Mouse (Mus musculus) megakaryocyte, adult 5-6 weeks (primary cell): ENCODE data around the gene Gm13287. TPM values are rescaled to one million over a fixed set of nuclear protein-coding genes. Genes with fewer than 3 reads are reported as not detected.
A peak's percentile ranks its signal among the peaks of the same experiment; 100 is the strongest.
"Not testable (repeated sequence)": the region's sequence is repeated elsewhere in the genome, so short reads cannot be mapped to it uniquely, and the experiment has no call there.

Experiments
- ATAC-seq: 2 replicates; pipeline ENCODE4 v1.8.0; 2016; ENCODE audit warnings: mild to moderate bottlenecking, inconsistent platforms; ENCODE audit not compliant: poor library complexity, severe bottlenecking
- total RNA-seq, 2 experiments: library from RNA; stranded (forward) in 1 of 2; stranded (reverse) in 1 of 2; fragments of 153-499, 151-499 nt in 1 of 2; fragments of 221-1000, 200-1000 nt in 1 of 2; gene quantifications; 2 replicates each; pipeline versions ENCODE4 v1.2.3 to v1.2.4; 2015 to 2017

Gm13287 gene
- total RNA-seq, 2 experiments from 2014 or later = not detected

DNA sequence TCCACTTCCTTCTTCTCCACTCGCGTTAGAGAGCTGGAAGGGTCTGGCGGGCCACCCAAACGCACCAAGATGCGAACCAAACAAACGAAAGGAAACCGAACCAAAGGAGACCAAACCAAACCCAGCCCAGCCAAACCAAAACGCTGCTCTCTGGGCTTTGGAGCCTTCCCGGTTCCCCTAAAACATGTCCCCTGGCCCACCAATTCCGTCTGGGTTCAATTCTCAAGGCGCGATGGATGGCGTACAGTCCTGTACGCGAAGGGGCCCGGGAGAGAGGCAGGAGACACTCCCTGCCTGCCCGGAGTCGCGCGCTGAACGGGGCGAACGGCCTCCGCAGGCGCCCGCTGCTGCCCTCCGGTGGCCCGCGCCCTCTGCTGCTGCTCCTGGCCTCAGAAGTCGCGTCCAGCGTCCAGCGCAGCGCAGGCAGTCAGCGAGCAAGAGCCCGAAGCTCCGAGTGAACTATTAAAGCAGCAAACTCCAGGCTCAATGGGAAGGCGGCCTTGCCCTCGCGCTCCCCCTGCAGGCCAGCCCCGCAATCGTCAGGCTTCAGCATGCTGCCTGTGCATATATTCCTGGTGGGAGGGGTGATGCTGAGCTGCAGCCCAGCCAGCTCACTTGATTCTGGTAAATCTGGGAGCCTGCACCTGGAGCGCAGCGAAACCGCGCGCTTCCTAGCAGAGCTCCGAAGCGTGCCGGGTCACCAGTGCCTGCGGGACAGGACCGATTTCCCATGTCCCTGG, 8.9 kb upstream of the Gm13287 start, which contains the start of gene Gm13275:
Gene Gm13275, plus strand, starts transcription at position 552 of the 740 bp plus-strand sequence.
- ATAC-seq = not testable (repeated sequence)

DNA sequence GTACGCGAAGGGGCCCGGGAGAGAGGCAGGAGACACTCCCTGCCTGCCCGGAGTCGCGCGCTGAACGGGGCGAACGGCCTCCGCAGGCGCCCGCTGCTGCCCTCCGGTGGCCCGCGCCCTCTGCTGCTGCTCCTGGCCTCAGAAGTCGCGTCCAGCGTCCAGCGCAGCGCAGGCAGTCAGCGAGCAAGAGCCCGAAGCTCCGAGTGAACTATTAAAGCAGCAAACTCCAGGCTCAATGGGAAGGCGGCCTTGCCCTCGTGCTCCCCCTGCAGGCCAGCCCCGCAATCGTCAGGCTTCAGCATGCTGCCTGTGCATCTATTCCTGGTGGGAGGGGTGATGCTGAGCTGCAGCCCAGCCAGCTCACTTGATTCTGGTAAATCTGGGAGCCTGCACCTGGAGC, 6.0 kb upstream of the Gm13287 start, which contains the start of gene Gm13279:
Gene Gm13279, plus strand, starts transcription at position 301 of the 400 bp plus-strand sequence.
- ATAC-seq = not testable (repeated sequence)

DNA sequence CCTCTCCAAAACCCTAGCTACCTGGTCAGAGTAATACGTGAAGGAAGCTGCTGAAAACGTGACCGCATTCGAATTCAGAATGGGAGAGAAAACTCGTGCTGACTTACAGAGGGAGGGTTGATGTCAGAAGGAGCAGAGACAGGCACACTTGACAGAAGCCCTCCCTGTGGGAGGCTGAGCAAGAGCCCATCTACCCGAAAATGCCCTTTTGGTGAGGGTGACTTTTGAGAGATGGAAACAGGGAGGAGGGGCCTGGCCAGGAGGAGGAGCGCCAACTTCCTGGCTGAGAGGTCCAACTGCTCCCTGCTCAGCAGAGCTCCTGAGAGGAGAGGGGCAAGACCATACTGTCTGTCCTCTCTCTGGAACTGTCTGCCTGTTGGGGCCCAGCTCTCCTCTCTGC, 3.7 kb upstream of the Gm13287 start, which contains the start of gene Gm13285:
Gene Gm13285, plus strand, starts transcription at position 301 of the 400 bp plus-strand sequence.
- ATAC-seq = not testable (repeated sequence)

DNA sequence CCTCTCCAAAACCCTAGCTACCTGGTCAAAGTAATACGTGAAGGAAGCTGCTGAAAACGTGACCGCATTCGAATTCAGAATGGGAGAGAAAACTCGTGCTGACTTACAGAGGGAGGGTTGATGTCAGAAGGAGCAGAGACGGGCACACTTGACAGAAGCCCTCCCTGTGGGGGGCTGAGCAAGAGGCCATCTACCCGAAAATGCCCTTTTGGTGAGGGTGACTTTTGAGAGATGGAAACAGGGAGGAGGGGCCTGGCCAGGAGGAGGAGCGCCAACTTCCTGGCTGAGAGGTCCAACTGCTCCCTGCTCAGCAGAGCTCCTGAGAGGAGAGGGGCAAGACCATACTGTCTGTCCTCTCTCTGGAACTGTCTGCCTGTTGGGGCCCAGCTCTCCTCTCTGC, 2.2 kb downstream of the Gm13287 start, which contains the start of gene Gm13288:
Gene Gm13288, plus strand, starts transcription at position 301 of the 400 bp plus-strand sequence.
- not testable (repeated sequence) for ATAC-seq

DNA sequence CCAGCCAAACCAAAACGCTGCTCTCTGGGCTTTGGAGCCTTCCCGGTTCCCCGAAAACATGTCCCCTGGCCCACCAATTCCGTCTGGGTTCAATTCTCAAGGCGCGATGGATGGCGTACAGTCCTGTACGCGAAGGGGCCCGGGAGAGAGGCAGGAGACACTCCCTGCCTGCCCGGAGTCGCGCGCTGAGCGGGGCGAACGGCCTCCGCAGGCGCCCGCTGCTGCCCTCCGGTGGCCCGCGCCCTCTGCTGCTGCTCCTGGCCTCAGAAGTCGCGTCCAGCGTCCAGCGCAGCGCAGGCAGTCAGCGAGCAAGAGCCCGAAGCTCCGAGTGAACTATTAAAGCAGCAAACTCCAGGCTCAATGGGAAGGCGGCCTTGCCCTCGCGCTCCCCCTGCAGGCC, 2.7 kb downstream of the Gm13287 start:
- ATAC-seq = not testable (repeated sequence)

DNA sequence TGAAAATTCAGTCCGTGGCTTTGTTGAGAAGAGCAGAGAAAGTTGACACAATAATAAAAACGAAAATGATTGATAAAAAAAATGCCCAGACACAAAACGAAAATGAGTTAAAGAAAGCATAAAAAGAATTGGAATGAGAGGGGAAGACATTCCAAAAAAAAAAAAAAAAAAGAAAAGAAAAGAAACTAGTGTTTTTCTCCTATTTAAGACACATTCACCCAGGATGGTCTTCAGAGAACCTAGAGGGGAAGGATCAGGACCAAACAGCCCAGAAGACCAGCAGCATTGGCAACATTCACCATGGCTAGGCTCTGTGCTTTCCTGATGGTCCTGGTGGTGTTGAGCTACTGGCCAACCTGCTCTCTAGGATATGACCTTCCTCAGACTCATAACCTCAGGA, 12.9 kb downstream of the Gm13287 start, which contains the start of gene Ifna7:
Gene Ifna7, plus strand, starts transcription at position 301 of the 400 bp plus-strand sequence.
- ATAC-seq = no peak

DNA sequence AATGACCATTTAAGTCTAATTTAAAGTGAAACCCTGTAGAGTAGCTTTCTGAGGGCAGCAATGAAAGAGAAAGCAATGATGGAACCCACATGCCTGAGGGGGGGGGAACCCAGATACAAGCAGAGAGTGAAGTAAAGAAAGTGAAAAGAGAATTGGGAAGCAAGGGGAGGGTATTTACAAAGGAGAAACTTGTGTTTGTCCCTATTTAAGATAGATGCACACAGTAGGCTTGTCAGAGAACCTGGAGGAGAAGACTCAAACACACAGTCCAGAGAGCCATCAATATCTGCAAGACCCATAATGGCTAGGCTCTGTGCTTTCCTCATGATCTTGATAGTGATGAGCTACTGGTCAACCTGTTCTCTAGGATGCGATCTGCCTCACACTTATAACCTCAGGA, 16.6 kb downstream of the Gm13287 start, which contains the start of gene Ifna11:
Gene Ifna11, plus strand, starts transcription at position 301 of the 400 bp plus-strand sequence.
- ATAC-seq = no peak

DNA sequence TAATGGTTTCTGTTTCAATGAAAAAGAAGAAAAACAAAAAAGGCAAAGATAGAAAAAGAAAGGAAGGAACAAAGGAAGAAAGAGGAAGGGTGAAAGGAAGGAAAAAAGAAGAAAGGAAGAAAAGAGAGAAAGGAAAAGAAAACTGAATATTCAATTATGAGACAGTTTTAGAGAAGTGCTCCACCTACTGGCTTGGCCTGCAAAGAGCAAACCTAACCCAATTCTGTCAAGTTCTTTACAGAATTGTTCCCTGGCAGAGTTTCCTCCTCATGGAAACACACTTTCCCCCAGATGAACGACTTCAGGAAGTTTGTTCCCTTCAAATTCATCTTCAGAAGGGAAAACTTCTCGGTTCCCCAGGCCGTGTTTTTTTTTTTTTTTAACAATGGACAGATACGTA, 19.9 kb downstream of the Gm13287 start:
- ATAC-seq = peak; percentile 62; the same call in 1 of the 2 replicates

DNA sequence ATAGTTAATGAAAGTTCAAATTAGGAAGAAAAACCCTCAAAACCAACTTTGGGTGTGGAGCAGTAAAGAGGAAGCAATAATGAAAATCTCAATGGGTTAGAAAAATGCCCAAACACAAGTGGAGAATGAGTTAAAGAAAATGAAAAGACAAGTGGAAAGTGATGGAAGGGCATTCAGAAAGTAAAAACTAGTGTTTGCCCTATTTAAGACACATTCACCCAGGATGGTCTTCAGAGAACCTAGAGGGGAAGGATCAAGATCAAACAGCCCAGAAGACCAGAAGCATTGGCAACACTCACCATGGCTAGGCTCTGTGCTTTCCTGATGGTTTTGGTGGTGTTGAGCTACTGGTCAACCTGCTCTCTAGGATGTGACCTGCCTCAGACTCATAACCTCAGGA, 24.1 kb downstream of the Gm13287 start, which contains the start of gene Ifna6:
Gene Ifna6, plus strand, starts transcription at position 301 of the 400 bp plus-strand sequence.
- ATAC-seq = not testable (repeated sequence)

DNA sequence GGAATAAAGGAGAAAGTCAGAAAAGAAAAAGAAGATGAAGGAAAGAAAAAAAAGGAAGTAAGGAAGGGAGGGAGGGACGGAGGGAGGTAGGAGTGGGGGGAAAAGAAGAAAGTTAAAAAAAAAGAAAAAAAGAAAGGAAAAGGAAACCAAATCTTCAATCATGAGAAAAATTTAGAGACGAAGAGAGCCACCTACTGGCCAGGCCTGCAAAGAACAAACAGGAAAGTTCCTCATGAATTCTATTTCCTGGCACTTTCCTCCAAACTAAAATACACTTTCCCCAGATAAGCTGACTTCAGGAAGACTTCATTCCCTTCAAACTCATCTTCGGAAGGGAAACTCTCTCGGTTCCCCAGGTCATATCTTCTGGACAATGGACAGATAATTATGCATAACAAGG, 27.5 kb downstream of the Gm13287 start:
- peak; percentile 54 for ATAC-seq

DNA sequence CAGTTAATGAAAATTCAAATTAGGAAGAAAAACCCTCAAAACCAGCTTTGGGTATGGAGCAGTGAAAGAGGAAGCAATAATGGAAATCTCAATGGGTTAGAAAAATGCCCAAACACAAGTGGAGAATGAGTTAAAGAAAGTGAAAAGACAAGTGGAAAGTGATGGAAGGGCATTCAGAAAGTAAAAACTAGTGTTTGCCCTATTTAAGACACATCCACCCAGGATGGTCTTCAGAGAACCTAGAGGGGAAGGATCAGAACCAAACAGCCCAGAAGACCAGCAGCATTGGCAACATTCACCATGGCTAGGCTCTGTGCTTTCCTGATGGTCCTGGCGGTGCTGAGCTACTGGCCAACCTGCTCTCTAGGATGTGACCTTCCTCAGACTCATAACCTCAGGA, 32.2 kb downstream of the Gm13287 start, which contains the start of gene Ifna5:
Gene Ifna5, plus strand, starts transcription at position 301 of the 400 bp plus-strand sequence.
- not testable (repeated sequence) for ATAC-seq

DNA sequence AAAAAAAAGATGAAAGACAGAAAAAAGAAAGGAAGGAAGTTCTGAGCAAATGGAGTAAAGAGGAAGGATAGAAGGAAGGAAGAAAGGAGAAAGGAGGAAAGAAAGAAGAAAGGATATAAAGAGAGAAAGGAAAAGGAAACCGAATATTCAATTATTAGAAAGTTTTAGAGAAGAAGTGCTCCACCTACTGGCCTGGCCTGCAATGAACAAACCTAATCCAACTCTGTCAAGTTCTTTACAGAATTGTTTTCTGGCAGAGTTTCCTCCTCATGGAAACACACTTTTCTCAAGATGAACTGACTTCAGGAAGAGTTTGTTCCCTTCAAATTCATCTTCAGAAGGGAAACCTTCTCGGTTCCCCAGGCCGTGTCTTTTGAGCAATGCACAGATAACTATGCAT, 35.8 kb downstream of the Gm13287 start:
- 0 out of 2 replicates have a peak, but pooled peaks have one; percentile 54 for ATAC-seq

DNA sequence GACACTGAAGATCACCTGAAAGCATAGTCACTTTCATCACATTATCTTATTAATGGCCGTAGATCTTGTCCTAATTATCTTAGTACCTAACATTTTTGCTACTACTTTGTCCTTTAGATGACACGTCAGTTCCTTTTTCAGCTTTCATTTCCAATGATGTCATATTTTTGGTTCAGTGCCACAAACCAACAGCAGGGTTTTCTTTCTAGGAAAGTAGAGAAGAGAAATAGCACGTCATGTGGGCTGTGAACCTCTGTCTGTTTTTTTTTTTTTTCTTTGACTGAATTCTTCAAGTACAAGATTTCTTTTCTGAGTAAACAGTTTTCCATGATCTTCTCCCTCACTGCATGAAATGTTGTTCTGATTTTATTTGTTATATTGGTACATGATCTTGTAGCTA, 37.0 kb downstream of the Gm13287 start:
- ATAC-seq = peak; percentile 46; the same call in 1 of the 2 replicates

DNA sequence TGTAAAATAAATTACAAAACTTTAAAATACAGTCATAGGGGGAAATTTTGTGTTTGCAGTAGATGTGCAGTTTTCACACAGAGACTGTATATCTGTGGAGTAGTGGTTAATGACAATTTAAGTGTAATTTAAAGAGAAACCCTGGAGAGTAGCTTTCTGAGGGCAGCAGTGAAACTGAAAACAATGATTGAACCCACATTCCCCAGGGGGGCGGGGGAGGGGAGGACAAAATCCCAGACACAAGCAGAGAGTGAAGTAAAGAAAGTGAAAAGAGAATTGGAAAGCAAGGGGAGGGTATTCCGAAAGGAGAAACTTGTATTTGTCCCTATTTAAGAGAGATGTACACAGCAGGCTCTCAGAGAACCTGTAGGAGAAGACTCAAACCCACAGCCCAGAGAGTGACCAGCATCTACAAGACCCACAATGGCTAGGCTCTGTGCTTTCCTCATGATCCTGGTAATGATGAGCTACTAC, 38.4 kb downstream of the Gm13287 start, which contains the start of gene Ifna4:
Gene Ifna4, plus strand, starts transcription at position 424 of the 474 bp plus-strand sequence.
- ATAC-seq = no peak

DNA sequence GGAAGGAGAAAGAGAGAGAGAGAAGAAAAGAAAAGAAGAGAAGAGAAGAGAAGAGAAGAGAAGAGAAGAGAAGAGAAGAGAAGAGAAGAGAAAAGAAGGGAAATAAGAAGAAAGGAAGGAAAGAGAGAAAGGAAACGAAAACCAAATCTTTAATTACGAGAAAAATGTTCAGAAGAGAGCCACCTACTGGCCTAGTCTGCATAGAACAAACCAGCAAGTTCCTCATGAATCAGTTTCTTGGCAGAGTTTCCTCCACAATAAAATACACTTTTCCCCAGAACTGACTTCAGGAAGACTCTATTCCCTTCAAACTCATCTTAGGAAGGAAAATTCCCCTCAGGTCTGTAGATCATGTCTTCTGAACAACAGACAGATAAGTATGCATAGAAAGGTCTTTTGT, 42.3 kb downstream of the Gm13287 start:
- ATAC-seq = no peak

DNA sequence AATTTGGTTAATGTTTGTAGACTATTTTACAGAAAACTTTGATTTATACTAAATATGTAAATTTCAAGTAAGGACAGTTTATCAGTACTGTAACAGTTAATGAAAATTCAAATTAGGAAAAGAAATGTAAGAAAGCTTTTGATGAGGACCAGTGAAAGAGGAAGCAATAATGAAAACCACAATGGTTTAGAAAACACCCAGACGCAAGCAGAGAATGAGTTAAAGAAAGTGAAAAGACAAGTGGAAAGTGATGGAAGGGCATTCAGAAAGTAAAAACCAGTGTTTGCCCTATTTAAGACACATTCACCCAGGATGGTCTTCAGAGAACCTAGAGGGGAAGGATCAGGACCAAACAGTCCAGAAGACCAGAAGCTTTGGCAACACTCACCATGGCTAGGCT, 46.6 kb downstream of the Gm13287 start, which contains the start of gene Ifna1:
Gene Ifna1, plus strand, starts transcription at position 390 of the 400 bp plus-strand sequence.
- peak; percentile 45 for ATAC-seq

DNA sequence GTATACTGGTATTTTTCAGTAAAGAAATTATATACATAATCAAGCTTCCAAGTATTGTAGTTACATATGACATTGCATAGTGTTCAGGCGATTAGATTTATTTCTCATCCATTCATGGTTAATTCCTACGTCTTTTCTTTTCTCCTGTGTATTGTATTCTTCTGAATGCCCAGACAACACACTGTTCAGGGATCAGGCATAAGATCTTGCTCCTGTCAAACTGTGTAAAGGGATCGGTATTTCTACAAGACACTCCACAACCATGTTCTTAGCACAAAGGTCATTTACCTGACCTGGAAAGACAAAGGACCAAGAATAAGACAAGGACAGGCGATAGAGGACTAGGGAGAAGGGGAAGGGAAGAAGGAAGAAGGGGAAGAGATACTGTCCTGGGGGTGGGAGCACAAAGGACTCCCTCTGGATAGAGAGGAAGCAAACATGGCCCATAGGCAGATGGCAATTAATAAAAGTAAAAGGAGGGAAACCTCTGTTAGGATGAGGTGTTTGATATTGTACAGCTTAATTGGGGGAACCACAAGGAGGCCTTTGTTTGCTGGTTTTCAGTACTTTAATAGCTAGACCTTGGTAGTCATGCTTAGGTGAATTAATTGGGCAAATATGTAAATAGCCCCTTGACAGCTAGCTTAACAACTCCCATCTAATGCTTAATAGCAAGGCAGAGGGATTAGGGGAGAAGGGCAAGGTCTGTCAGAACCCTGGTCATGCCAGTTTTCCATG, 48.1 kb downstream of the Gm13287 start:
- no peak for ATAC-seq
